Mouse (Mus musculus): Measurements from ENCODE around the gene Tent4b. TPM values are rescaled to one million over a fixed set of nuclear protein-coding genes. Genes with fewer than 3 reads are reported as not detected.
A peak's percentile ranks its signal among the peaks of the same experiment; 100 is the strongest.

The Tent4b gene
- polyA plus RNA-seq, 1 experiment from 2014 or later, result 9.1 TPM

- H3K36me3 ChIP-seq, result no peaks in the 10 kb centered on the region
- 0 out of 2 replicates have a peak overlapping the region, but pooled peaks have one; percentile 7 for H3K27ac ChIP-seq
- H3K27me3 ChIP-seq, result no peaks in the 10 kb centered on the region
- H3K4me1 ChIP-seq, result peaks cover 42% of the 10 kb centered on the region
- no peaks in the 10 kb centered on the region for H3K9me3 ChIP-seq
- no peak overlapping the region for H3K4me2 ChIP-seq
- 24% methylated on average over 8 of the region's 8 CpGs for WGBS
- no peak overlapping the region for H3K9ac ChIP-seq
- H3K4me3 ChIP-seq, result no peak overlapping the region
- ATAC-seq (ENCODE audit: insufficient number of reproducible peaks, insufficient read depth, low FRiP score, low TSS enrichment, low read depth), result no peak
Observed at GRCm38 (mm10) chr8:88282684-88283083, 83.7 kb downstream of the Tent4b start.

DNA sequence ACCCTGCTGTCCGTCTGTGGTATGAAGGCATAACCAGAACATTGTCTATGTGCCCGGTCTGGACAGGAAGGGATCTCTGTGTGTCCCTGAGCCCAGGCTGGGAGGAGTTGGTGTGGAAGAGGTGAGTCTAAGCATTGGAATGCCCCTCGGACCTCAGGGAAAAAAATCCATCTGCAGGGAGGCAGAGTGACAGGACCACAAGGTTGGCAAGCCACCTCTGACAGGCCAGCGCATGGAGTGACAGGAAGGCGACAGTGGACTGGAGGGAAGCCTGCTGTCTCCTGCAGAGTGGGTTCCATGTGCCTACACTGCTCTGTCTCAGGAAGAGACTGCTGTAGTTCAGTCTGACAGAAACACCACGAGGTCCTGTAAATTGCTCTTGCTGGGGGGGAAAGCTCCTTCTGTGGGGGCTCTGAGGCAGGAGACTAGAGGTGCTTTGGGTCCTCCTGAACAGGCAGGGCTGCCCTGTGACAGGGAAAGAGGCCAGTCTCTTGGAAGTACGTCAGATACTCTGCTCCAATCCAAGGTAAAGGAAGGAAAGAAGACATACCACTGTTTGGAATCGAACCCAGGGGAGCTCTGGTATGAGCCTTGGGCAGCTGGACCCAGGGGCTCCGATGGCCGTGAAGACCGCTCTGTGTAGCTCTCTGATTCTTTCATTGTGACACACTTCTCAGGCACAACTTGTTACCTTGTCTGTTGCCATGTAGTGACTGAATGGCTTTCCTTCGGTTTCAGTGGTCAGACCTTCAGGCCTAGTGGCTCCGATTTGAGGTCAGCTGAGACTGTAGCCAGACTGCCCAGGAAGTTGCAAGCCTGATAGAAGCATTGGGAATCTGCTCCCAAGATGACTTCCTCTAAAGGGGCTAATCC lies 84.5 kb downstream of the Tent4b start:
- H3K27ac ChIP-seq, result no peak overlapping the region
- peaks cover 50% of the 10 kb centered on the region for H3K4me1 ChIP-seq
- no peaks in the 10 kb centered on the region for H3K9me3 ChIP-seq
- no peak overlapping the region for H3K4me2 ChIP-seq
- no peaks in the 10 kb centered on the region for H3K36me3 ChIP-seq
- ATAC-seq (ENCODE audit: insufficient number of reproducible peaks, insufficient read depth, low FRiP score, low TSS enrichment, low read depth), result no peak
- H3K4me3 ChIP-seq, result no peak overlapping the region
- no peak overlapping the region for H3K9ac ChIP-seq
- H3K27me3 ChIP-seq, result no peaks in the 10 kb centered on the region
- 68% methylated on average over 13 of the region's 13 CpGs for WGBS

GRCm38 (mm10) chr8:88284738-88285137 lies 85.7 kb downstream of the Tent4b start:
- H3K4me3 ChIP-seq, result no peak overlapping the region
- H3K9me3 ChIP-seq, result no peaks in the 10 kb centered on the region
- 10% methylated on average over 7 of the region's 7 CpGs for WGBS
- H3K4me1 ChIP-seq, result peaks cover 52% of the 10 kb centered on the region
- peak overlapping the region; percentile 5; the same call in 1 of the 2 replicates for H3K4me2 ChIP-seq
- no peaks in the 10 kb centered on the region for H3K36me3 ChIP-seq
- H3K27ac ChIP-seq, result peak overlapping the region; percentile 22
- H3K27me3 ChIP-seq, result no peaks in the 10 kb centered on the region
- peak overlapping the region; percentile 23; the same call in 1 of the 2 replicates for H3K9ac ChIP-seq
- ATAC-seq (ENCODE audit: insufficient number of reproducible peaks, insufficient read depth, low FRiP score, low TSS enrichment, low read depth), result no peak

DNA sequence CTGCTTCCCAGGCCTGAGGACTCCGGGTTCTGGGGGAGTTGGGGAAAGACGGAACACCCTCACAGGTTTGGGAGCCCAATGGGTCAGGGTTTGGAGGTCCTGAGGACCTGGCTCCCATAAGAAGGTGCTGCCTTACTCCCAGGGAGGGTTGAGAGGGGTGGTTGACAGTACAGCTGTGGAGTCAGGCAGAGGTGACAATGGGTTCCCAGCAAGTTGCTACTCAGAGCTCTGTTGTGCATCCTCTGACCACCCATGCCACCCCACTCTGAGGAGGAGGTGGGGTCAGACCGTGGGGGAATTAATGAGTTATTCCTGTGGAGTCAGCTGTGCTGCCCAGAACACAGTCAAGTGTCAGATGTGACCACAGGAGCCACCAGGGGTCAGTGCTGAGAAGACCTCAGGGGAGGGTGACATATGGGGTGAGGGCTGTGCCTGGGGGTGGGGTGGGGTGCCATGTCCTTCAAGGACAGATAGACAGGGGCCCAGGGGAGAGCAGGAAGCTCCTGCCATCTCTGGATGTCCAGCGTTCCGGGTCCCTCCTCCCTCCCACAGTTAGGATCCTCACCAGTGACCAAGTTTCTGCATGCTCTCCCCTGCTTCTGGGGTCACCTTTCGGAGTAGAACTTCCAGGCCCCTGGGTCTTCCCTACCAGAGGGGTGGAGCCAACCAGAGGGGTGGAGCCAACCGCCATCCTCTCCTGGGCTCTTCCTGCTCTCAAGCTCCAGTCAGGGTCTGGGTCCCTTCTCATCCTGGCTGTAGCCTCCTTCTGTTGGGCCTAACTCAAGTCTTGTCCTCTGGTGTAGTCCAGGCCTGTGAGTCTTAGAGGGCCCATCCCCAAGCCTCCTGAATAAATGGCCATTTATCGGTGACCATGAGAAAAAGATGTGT lies 86.7 kb downstream of the Tent4b start:
- no peaks in the 10 kb centered on the region for H3K9me3 ChIP-seq
- H3K4me1 ChIP-seq, result peaks cover 52% of the 10 kb centered on the region
- no peak overlapping the region for H3K4me3 ChIP-seq
- no peak overlapping the region for H3K9ac ChIP-seq
- no peak overlapping the region for H3K4me2 ChIP-seq
- H3K27ac ChIP-seq, result peak overlapping the region; percentile 22; the same call in 1 of the 2 replicates
- H3K36me3 ChIP-seq, result no peaks in the 10 kb centered on the region
- WGBS, result 87% methylated on average over 8 of the region's 8 CpGs
- ATAC-seq (ENCODE audit: insufficient number of reproducible peaks, insufficient read depth, low FRiP score, low TSS enrichment, low read depth), result no peak
- H3K27me3 ChIP-seq, result no peaks in the 10 kb centered on the region

GRCm38 (mm10) chr8:88286421-88286960 lies 87.5 kb downstream of the Tent4b start:
- no peaks in the 10 kb centered on the region for H3K27me3 ChIP-seq
- peaks cover 52% of the 10 kb centered on the region for H3K4me1 ChIP-seq
- ATAC-seq (ENCODE audit: insufficient number of reproducible peaks, insufficient read depth, low FRiP score, low TSS enrichment, low read depth), result no peak
- WGBS, result 78% methylated on average over 14 of the region's 14 CpGs
- H3K27ac ChIP-seq, result no peak overlapping the region
- H3K9ac ChIP-seq, result no peak overlapping the region
- no peaks in the 10 kb centered on the region for H3K36me3 ChIP-seq
- no peak overlapping the region for H3K4me3 ChIP-seq
- no peak overlapping the region for H3K4me2 ChIP-seq
- no peaks in the 10 kb centered on the region for H3K9me3 ChIP-seq

DNA sequence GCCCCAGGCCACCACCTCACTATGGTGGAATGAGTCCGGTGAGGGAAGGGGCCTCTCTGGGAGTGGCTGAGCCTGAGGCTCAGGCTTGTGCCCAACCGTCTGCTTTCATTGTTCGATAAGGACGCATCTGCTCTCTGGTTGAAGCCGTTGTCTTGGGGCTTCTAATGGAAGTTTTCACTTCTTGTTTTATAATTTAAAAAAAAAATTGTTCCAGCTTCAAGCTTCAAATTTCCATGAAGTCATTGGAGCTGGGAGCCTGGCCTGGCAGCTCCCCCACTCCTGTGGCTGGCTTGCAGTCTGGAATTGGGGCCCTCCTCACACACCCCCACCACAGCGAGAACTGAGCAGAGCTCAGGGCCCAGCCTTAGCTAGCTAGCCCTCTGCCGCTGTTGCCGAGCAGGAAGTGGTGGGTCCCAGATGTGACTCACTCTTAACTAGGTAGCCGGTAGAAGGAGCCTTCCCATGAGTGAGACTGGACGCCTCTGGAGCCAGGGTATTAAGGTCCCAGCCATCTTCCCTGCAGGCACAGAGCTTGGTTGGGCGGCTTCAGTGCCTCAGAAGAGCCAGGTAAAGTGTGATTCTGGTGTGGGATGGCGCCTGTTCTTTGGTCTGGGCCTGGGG lies 89.7 kb downstream of the Tent4b start:
- ATAC-seq (ENCODE audit: insufficient number of reproducible peaks, insufficient read depth, low FRiP score, low TSS enrichment, low read depth), result no peak; the same call in 1 of the 2 replicates
- H3K4me1 ChIP-seq, result peaks cover 38% of the 10 kb centered on the region
- H3K4me2 ChIP-seq, result peak overlapping the region; percentile 9; the same call in 1 of the 2 replicates
- peak overlapping the region; percentile 76 for H3K27ac ChIP-seq
- 42% methylated on average over 12 of the region's 12 CpGs for WGBS
- H3K9ac ChIP-seq, result peak overlapping the region; percentile 32; the same call in 1 of the 2 replicates
- H3K27me3 ChIP-seq, result no peaks in the 10 kb centered on the region
- no peak overlapping the region for H3K4me3 ChIP-seq
- H3K9me3 ChIP-seq, result no peaks in the 10 kb centered on the region
- H3K36me3 ChIP-seq, result no peaks in the 10 kb centered on the region

- Histone ChIP-seq H3K27me3 (no peaks in the 10 kb centered on the region), H3K27ac (no peak overlapping the region), H3K4me2 (no peak overlapping the region), H3K4me3 (no peak overlapping the region), H3K36me3 (no peaks in the 10 kb centered on the region), H3K9me3 (no peaks in the 10 kb centered on the region), H3K9ac (no peak overlapping the region), H3K4me1 (peaks cover 31% of the 10 kb centered on the region)
- 59% methylated on average over 1 of the region's 1 CpGs for WGBS
- no peak for ATAC-seq (ENCODE audit: insufficient number of reproducible peaks, insufficient read depth, low FRiP score, low TSS enrichment, low read depth)
Observed at GRCm38 (mm10) chr8:88289901-88290300, 90.9 kb downstream of the Tent4b start.

DNA sequence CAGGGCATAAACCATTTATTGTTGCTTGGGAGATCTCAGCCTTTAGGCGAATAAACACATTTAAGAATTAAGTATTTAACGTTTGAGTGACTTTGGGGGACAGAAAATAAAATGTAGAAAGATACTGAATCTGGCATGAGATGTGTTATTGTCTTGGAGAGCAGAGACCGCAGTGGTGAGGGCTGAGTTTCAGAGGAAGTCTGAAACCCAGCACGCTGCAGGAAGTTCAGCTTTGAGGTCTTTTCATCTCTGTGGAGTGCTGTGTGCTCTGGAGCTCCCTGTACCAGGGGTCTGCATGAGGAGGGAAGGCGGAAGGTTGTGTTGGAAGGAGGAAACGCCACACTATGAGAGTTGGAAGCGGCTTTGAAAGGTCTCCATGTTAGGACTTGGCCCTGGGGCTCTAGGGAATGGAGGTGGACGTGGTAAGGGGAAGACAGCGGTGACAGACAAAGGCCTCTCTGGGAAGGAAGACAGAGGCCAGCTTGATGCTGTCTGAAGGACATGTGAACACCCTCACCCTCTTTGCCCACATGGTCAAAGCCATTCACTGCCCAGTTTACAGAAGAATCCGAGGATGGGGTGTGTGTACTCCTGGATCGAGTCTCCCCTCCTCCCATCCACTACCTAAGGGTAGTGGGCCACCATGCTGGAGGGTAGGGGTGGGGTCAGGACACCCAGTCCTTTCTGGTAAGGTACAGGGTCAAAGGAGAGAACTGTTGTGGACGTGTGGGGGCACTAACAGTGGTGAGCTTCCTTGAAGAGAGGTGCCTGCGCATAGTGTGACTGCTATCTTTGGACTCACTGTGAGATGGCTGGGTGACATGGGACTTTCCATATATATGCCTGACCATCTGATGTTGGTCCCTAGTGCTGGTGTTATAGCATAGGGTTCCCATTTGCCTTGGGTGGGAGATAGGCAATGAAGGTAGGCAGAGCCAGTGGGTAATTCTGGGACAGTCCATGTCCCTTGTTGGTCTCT lies 91.6 kb downstream of the Tent4b start:
- Histone ChIP-seq H3K36me3 (no peaks in the 10 kb centered on the region), H3K4me2 (no peak overlapping the region), H3K9ac (no peak overlapping the region), H3K27ac (no peak overlapping the region), H3K4me3 (no peak overlapping the region), H3K4me1 (peaks cover 24% of the 10 kb centered on the region), H3K27me3 (no peaks in the 10 kb centered on the region), H3K9me3 (no peaks in the 10 kb centered on the region)
- no peak for ATAC-seq (ENCODE audit: insufficient number of reproducible peaks, insufficient read depth, low FRiP score, low TSS enrichment, low read depth)
- 76% methylated on average over 13 of the region's 13 CpGs for WGBS

DNA sequence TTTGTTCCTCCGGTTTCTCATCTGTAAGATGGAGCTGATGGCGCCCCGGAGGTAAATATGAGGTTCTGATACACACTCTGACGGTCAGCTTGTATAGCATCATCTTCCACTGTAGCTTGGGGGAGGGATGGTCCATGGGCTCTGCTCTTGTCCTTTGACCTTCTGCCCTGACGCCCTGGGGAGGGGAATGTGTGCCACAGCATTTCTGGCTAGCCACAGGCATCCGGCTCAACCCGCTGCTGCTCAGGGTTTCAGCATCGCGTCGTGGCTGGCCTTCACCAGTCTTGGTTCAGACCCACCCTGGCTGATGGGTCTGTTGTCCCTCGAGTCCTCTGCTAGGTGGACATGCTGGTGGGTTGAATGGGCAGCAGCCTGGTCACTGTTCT lies 92.3 kb downstream of the Tent4b start:
- Histone ChIP-seq H3K9me3 (no peaks in the 10 kb centered on the region), H3K27ac (no peak overlapping the region), H3K9ac (no peak overlapping the region), H3K4me3 (no peak overlapping the region), H3K4me2 (no peak overlapping the region), H3K4me1 (peaks cover 17% of the 10 kb centered on the region), H3K36me3 (no peaks in the 10 kb centered on the region), H3K27me3 (no peaks in the 10 kb centered on the region)
- ATAC-seq (ENCODE audit: insufficient number of reproducible peaks, insufficient read depth, low FRiP score, low TSS enrichment, low read depth), result no peak
- WGBS, result 88% methylated on average over 11 of the region's 11 CpGs

DNA sequence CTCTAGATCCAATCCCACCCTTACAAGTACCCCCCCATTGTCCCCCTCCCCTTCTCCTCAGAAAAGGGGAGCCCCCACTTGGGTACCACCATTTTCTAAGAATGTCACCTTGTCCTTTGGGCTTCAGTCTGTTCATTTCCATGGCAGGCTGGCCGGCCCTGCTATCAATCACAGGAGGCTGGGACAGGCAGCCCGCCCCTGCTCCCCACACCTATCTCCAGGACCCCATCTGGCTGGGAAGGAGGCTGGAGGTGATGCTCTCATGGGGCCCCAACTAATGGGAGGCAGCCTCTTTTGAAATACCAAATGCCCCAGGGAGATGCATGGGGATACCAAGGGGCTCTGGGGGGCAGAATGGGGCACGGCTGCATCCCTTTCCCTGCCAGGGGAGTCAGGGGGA lies 93.9 kb downstream of the Tent4b start:
- 86% methylated on average over 3 of the region's 3 CpGs for WGBS
- no peaks in the 10 kb centered on the region for H3K27me3 ChIP-seq
- H3K9me3 ChIP-seq, result no peaks in the 10 kb centered on the region
- H3K36me3 ChIP-seq, result no peaks in the 10 kb centered on the region
- H3K27ac ChIP-seq, result no peak overlapping the region
- no peak overlapping the region for H3K4me3 ChIP-seq
- ATAC-seq (ENCODE audit: insufficient number of reproducible peaks, insufficient read depth, low FRiP score, low TSS enrichment, low read depth), result no peak
- no peak overlapping the region for H3K4me2 ChIP-seq
- peaks cover 13% of the 10 kb centered on the region for H3K4me1 ChIP-seq
- no peak overlapping the region for H3K9ac ChIP-seq

All from embryonic facial prominence, embryonic 13.5 days (tissue).